Mouse (Mus musculus) kidney, postnatal 0 days (tissue): ENCODE results near the gene Dgkd. TPM values are rescaled to one million over a fixed set of nuclear protein-coding genes. Genes with fewer than 3 reads are reported as not detected.

Experiments used
- ATAC-seq: fragments of 200-750 bp; cut with Nextera tagmentation; replicated peaks from 2 replicates; pipeline ENCODE4 v1.8.0; 2017; ENCODE audit warnings: low read depth, moderate number of reproducible peaks, moderate TSS enrichment, moderate library complexity; ENCODE audit not compliant: low FRiP score
- DNase-seq: peaks from one replicate; pipeline ENCODE4 v3.0.0-alpha.2; 2016; ENCODE audit warnings: low spot score
- H3K27ac ChIP-seq: fragments of 300-500 bp; sonication (generic); 2 replicates; pipeline ENCODE4 v1.5.1; 2014; ENCODE audit warnings: mild to moderate bottlenecking
- H3K27me3 ChIP-seq: fragments of 300-500 bp; sonication (generic); 2 replicates; pipeline ENCODE4 v1.6.1; 2014; ENCODE audit warnings: low read length, mixed read lengths; ENCODE audit not compliant: insufficient read depth
- H3K36me3 ChIP-seq: fragments of 300-500 bp; sonication (generic); 2 replicates; pipeline ENCODE4 v1.6.1; 2014; ENCODE audit warnings: low read length, mixed read lengths; ENCODE audit not compliant: insufficient read depth
- H3K4me1 ChIP-seq: fragments of 300-500 bp; sonication (generic); replicated peaks from 2 replicates; pipeline ENCODE4 v1.6.1; 2014; ENCODE audit warnings: antibody characterized with exemption, low read length, mixed read lengths; ENCODE audit not compliant: insufficient read depth
- H3K4me2 ChIP-seq: fragments of 300-500 bp; sonication (generic); 2 replicates; pipeline ENCODE4 v1.6.1; 2014; ENCODE audit warnings: mild to moderate bottlenecking, low read length, moderate library complexity, mixed read lengths
- H3K4me3 ChIP-seq: fragments of 300-500 bp; sonication (generic); replicated peaks from 2 replicates; pipeline ENCODE4 v1.5.1; 2014; ENCODE audit warnings: low read depth, low read length
- H3K9ac ChIP-seq: fragments of 300-500 bp; sonication (generic); 2 replicates; pipeline ENCODE4 v1.6.1; 2014; ENCODE audit warnings: low read depth, low read length
- H3K9me3 ChIP-seq: fragments of 300-500 bp; sonication (generic); replicated peaks from 2 replicates; pipeline ENCODE4 v1.6.1; 2016; ENCODE audit warnings: low read length, inconsistent platforms, mixed read lengths
- CTCF ChIP-seq: IDR thresholded peaks from 2 replicates; pipeline ENCODE4 v1.5.1; 2016; ENCODE audit warnings: antibody characterized with exemption, low read depth, mild to moderate bottlenecking, moderate library complexity
- WGBS: fragments of 180-500 bp; shearing (Covaris S2); extraction: QIAGEN DNeasy Blood & Tissue Kit; methylation state at CpG from one replicate; pipeline ENCODE4 v1.1.7; 2014; 5-methylcytosine and 5-hydroxymethylcytosine counted together
- polyA plus RNA-seq: library from polyadenylated mRNA; unstranded; fragments of >200 nt; fragmentation: Nextera tagmentation; extraction: Ambion mirVana; gene quantifications from 2 replicates; pipeline ENCODE4 v1.2.1, GENCODE M21; 2015

Gene Dgkd
- polyA plus RNA-seq, 1 experiment from 2014 or later, result 19.8 TPM

DNA sequence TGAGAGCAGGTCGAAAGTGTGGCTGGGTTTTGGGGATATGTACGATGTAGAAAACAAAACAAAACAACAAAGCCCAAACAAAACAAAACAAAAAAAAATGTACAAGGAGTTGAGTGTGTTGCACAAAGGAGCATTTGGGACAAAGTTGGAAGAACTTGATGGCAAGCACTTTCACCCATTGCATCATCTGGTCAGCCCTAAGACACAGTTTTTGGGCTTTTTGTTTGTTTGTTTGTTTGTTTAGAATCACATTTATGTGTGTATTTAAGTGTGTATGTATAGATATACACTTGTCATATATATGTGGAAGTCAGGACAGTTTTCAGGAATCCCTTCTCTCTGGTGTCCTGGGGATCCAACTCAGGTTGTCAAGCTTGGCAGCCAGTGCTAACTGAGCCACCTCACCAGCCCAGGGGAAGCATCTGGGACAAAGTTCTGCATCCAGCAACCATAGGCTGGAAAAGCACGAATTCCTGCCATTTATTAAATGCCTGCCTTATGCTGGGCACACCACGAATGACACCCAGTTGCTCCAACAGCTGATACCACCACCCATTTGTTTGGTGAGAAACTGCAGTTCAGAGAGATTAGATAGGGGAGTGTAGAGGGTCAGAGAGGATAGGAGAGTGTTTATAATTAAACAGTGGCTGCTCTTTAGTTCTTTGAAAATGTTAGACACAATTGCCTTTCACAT, 5.5 kb upstream of the Dgkd start:
- no peak overlapping the region for H3K27ac ChIP-seq
- ATAC-seq (no peak), DNase-seq (no peak)
- H3K9me3 ChIP-seq, result no peaks in the 10 kb centered on the region
- no peaks in the 10 kb centered on the region for H3K36me3 ChIP-seq
- H3K4me2 ChIP-seq, result no peak overlapping the region
- TF ChIP-seq CTCF, result no peak
- H3K4me1 ChIP-seq, result peaks cover 8% of the 10 kb centered on the region
- H3K27me3 ChIP-seq, result no peaks in the 10 kb centered on the region
- H3K9ac ChIP-seq, result no peak overlapping the region
- WGBS, result 30% methylated on average over 4 of the region's 4 CpGs
- H3K4me3 ChIP-seq, result no peak overlapping the region

- ATAC-seq (no peak), DNase-seq (no peak)
- H3K27ac ChIP-seq, result no peak overlapping the region
- no peak overlapping the region for H3K4me3 ChIP-seq
- H3K4me2 ChIP-seq, result no peak overlapping the region
- no peak overlapping the region for H3K9ac ChIP-seq
- no peaks in the 10 kb centered on the region for H3K36me3 ChIP-seq
- WGBS, result 23% methylated on average over 11 of the region's 11 CpGs
- peaks cover 8% of the 10 kb centered on the region for H3K4me1 ChIP-seq
- no peaks in the 10 kb centered on the region for H3K9me3 ChIP-seq
- H3K27me3 ChIP-seq, result no peaks in the 10 kb centered on the region
- TF ChIP-seq CTCF, result no peak
Observed at GRCm38 (mm10) chr1:87848237-87848996, 4.7 kb upstream of the Dgkd start.

GRCm38 (mm10) chr1:87849278-87849677, 3.8 kb upstream of the Dgkd start:
- H3K27me3 ChIP-seq, result no peaks in the 10 kb centered on the region
- ATAC-seq, result no peak
- 66% methylated on average over 5 of the region's 5 CpGs for WGBS
- TF ChIP-seq CTCF, result no peak
- H3K9ac ChIP-seq, result no peak overlapping the region
- DNase-seq, result no peak
- H3K4me1 ChIP-seq, result peaks cover 8% of the 10 kb centered on the region
- H3K36me3 ChIP-seq, result no peaks in the 10 kb centered on the region
- no peaks in the 10 kb centered on the region for H3K9me3 ChIP-seq
- H3K4me2 ChIP-seq, result no peak overlapping the region
- no peak overlapping the region for H3K4me3 ChIP-seq
- no peak overlapping the region for H3K27ac ChIP-seq

DNA sequence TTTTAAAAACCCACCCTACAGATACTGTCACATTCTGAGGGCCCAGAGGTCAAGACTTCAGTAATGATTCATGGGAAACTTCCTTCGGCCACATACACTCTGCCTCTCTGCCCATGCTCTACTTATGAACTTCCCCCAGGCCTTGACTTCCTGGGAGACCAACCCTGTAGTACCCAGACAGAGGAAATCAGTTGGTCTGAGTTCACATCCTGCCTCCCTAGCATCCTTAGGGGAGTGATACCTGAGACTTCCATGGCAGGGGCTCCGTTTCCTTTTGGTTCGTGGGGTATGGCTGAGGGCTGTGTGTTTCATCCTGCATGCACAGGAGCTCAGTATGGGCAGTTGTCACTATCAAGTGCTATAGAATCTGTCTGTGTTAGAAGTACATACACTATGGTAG, 1.7 kb upstream of the Dgkd start:
- DNase-seq, result no peak
- 85% methylated on average over 3 of the region's 3 CpGs for WGBS
- no peaks in the 10 kb centered on the region for H3K27me3 ChIP-seq
- H3K9ac ChIP-seq, result no peak overlapping the region
- no peak overlapping the region for H3K4me3 ChIP-seq
- no peak for TF ChIP-seq CTCF
- no peak for ATAC-seq
- H3K4me2 ChIP-seq, result no peak overlapping the region
- no peaks in the 10 kb centered on the region for H3K36me3 ChIP-seq
- peaks cover 17% of the 10 kb centered on the region for H3K4me1 ChIP-seq
- no peaks in the 10 kb centered on the region for H3K9me3 ChIP-seq
- no peak overlapping the region for H3K27ac ChIP-seq

DNA sequence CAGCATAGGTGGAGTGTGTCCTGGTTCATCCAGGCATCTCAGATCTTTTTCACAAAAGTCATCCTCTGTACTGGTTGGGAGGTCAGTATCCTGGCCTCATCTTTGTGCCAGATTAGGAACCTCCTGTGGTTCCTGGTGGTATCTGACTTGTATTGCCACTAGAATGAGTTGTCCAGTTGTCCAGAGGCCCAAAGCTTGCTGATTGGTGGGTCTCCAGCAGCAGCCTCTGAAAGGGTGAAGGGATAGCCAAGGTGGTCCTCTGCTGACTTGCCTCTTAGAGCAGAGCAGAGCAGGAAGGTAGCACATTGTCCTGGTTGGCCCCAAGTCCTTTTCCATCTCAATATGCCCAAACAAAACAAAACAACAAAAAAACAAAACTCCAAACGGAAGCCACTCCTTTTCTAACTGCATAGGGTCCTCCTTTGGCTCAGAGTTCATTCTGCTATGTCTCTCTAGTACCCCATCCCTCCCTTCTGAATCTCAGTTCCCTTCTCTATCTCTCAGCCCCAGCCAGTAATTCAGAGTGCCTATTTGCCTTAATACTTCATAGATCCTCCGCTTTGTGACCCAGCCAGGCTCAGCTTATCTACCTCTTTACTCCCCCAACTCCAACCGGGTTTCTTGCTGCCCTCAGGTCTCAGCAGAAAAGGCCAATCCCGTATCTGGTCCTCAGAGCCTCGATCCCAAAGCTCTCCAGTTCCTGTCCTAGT, 851 bp upstream of the Dgkd start:
- H3K4me1 ChIP-seq, result peaks cover 12% of the 10 kb centered on the region
- ATAC-seq, result no peak
- WGBS, result 48% methylated on average over 5 of the region's 5 CpGs
- 0 out of 2 replicates have a peak overlapping the region, but pooled peaks have one; percentile 94 for H3K9ac ChIP-seq
- no peaks in the 10 kb centered on the region for H3K36me3 ChIP-seq
- peak overlapping the region; percentile 70; the same call in 1 of the 2 replicates for H3K27ac ChIP-seq
- H3K27me3 ChIP-seq, result no peaks in the 10 kb centered on the region
- H3K9me3 ChIP-seq, result no peaks in the 10 kb centered on the region
- no peak for TF ChIP-seq CTCF
- no peak for DNase-seq
- H3K4me3 ChIP-seq, result peak overlapping the region; percentile 98
- H3K4me2 ChIP-seq, result peak overlapping the region; percentile 88

- Histone ChIP-seq H3K4me1 (peaks cover 12% of the 10 kb centered on the region), H3K4me3 (peak overlapping the region; percentile 98), H3K27ac (peak overlapping the region; percentile 70), H3K9ac (peak overlapping the region; percentile 94), H3K4me2 (peak overlapping the region; percentile 88), H3K9me3 (no peaks in the 10 kb centered on the region), H3K36me3 (no peaks in the 10 kb centered on the region), H3K27me3 (no peaks in the 10 kb centered on the region)
- under 1% methylated on average over 30 of the region's 48 CpGs for WGBS
- DNase-seq, result peak; percentile 64
- peak; percentile 60; the same call in 1 of the 2 replicates for ATAC-seq
- TF ChIP-seq CTCF, result no peak
Observed at GRCm38 (mm10) chr1:87853601-87854361, 694 bp downstream of the Dgkd start.
